Mouse (Mus musculus): ENCODE data around the gene Pdzk1ip1. TPM values are rescaled to one million over a fixed set of nuclear protein-coding genes. Genes with fewer than 3 reads are reported as not detected.
A peak's percentile ranks its signal among the peaks of the same experiment; 100 is the strongest.

The Pdzk1ip1 gene
- polyA plus RNA-seq, 1 experiment = 5.1 TPM

DNA sequence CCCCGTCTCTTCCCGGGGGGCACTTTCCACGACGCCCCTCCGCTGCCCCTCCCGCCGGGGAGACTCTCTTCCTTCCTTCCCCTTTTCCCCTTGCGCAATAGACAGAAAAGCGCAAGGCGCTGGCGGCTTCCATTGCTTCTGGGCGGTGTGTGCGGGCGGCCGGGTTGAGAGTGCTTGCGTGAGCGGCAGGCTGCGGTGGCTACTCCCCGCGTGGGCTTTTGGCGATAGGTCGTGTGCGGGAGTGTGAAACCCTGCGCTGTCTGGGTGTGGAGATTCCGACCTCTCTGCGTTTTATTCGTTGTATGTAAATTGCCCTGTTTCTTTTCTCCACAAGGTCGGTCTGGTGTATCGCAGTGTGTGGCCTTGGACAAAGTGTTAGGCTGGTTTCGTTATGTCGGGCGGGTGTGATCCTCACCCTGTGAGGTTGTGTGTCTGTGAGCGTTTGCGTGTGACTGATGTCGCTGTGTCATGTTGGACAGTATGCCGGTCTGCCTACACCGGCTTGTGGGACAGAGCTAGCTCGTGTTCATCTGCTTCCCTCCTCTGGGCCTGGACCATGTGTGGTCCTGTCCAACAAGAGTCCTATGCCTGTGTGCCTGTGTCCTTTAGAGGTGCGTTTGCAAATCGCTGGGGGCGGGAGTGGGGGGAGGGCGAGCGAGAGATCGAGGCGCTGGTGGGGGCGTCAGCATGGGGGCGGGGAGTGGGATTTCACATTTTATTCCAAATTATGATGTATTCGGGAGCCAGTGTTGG is 31.4 kb upstream of the Pdzk1ip1 start:
- H3K27me3 ChIP-seq (replicated peaks) = no peaks in the 10 kb centered on the region
- no peaks in the 10 kb centered on the region for H3K9me3 ChIP-seq
- peak overlapping the region; percentile 94 for H3K4me3 ChIP-seq (replicated peaks)
- TF ChIP-seq GATA1 (IDR thresholded peaks at IDR 0.05; ENCODE audit: borderline replicate concordance, low read length) (no peak), FLI1 (IDR thresholded peaks at IDR 0.05; ENCODE audit: low read length) (no peak)
- H3K4me1 ChIP-seq = peaks cover 59% of the 10 kb centered on the region
- H3K36me3 ChIP-seq (replicated peaks; ENCODE audit: low read length) = peaks cover 21% of the 10 kb centered on the region

DNA sequence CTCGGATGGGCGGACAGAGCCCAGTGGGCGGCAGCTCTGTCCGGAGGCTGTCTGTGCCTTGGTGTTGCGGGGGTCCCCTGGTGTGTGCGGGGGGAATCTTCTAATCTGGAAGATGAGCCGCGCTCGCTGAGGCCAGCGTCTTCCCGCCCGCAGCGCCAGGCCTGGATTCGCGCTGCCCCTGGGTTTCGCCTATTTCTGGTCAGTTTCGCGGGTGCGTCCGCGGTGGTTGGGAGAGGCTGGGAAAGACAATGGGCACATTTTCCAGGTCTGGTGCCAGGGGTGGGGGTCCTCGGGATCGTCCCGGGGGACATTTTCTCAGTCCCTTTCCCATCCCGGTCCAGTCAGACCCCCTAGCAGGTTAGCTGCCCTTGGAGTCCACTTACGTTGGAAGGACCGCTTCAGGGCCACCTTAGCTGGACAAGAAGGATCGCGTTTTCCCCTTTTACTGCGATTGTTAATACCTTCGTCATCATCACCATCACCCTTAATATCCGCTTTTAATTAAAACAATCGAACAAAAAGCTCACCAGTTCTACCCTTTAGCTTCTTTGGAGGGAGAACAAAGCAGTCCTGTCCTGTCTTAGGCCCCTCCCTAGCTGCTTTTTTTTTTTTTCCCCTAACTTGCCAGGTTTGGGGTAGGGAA is 30.7 kb upstream of the Pdzk1ip1 start:
- Histone ChIP-seq H3K27me3 (replicated peaks) (no peaks in the 10 kb centered on the region), H3K4me3 (replicated peaks) (peak overlapping the region; percentile 94)

DNA sequence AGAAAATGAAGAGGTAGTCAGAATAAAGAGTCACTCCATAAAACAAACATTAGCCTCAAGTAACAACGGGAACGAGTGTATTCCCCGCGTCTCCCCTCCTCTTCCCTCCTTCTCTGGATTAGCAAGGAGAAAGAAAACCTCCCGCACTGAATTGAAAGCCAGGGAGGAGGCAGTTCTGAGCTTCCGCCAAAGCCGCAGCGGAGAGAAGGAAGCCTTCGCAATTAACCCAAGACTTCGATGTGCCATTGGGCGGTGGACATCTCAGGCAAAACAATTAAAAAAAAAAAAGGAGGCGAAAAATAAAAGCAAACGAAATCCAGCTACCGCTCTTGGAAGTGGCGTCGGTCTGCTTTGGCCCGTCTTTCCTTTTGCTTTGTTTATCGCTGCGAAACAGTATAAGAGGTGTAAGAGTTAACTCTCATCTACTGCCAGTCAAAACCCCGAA is 30.2 kb upstream of the Pdzk1ip1 start:
- H3K4me1 ChIP-seq = peaks cover 59% of the 10 kb centered on the region
- TF ChIP-seq GATA1 (IDR thresholded peaks at IDR 0.05; ENCODE audit: borderline replicate concordance, low read length) = no peak
- no peak for TF ChIP-seq FLI1 (IDR thresholded peaks at IDR 0.05; ENCODE audit: low read length)
- H3K4me3 ChIP-seq (replicated peaks) = peak overlapping the region; percentile 94
- no peaks in the 10 kb centered on the region for H3K27me3 ChIP-seq (replicated peaks)
- no peaks in the 10 kb centered on the region for H3K9me3 ChIP-seq
- H3K36me3 ChIP-seq (replicated peaks; ENCODE audit: low read length) = peaks cover 33% of the 10 kb centered on the region

More for the DNA sequence above, 30.7 kb upstream of the Pdzk1ip1 start:
- peaks cover 27% of the 10 kb centered on the region for H3K36me3 ChIP-seq (replicated peaks; ENCODE audit: low read length)
- peaks cover 59% of the 10 kb centered on the region for H3K4me1 ChIP-seq
- TF ChIP-seq FLI1 (IDR thresholded peaks at IDR 0.05; ENCODE audit: low read length) = no peak
- no peak for TF ChIP-seq GATA1 (IDR thresholded peaks at IDR 0.05; ENCODE audit: borderline replicate concordance, low read length)
- H3K9me3 ChIP-seq = no peaks in the 10 kb centered on the region

DNA sequence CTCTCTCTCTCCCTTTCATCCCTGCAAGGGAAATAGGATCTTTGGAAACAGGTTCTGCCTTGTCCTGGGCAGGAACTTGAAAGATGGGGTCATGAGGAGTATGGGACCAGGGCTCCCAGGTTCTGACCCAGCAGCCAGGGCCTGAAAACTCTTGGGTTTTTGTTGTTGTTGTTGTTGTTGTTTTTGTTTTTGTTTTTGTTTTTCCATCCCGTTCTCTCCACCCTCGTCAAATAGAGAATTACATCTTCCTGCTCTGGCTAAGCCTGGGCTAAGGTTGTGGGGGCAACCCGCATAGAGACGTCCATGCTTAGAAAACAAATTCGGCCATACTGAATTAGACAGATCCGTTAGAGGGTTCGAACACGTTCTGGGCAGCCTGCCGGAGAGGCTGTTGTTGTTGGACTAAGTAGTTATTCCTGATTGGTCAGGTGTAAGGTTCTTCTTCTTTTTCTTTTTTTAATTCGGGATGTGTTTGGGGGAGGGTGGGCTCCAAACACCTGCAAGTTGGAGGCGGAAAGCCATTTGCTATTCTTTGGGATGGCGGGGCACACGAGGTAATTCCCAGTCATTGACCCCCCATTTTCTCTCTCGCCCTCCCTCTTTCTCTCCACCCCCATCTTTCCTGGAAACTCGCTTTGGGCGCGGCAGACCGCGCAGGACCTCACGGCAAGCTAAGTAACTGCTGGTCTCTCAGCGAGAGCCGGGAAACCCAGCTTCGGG is 29.5 kb upstream of the Pdzk1ip1 start:
- H3K27me3 ChIP-seq (replicated peaks) = no peaks in the 10 kb centered on the region
- H3K4me1 ChIP-seq = peaks cover 62% of the 10 kb centered on the region
- TF ChIP-seq GATA1 (IDR thresholded peaks at IDR 0.05; ENCODE audit: borderline replicate concordance, low read length) = no peak
- TF ChIP-seq FLI1 (IDR thresholded peaks at IDR 0.05; ENCODE audit: low read length) = no peak
- H3K4me3 ChIP-seq (replicated peaks) = peak overlapping the region; percentile 94
- H3K9me3 ChIP-seq = no peaks in the 10 kb centered on the region
- H3K36me3 ChIP-seq (replicated peaks; ENCODE audit: low read length) = peaks cover 40% of the 10 kb centered on the region

DNA sequence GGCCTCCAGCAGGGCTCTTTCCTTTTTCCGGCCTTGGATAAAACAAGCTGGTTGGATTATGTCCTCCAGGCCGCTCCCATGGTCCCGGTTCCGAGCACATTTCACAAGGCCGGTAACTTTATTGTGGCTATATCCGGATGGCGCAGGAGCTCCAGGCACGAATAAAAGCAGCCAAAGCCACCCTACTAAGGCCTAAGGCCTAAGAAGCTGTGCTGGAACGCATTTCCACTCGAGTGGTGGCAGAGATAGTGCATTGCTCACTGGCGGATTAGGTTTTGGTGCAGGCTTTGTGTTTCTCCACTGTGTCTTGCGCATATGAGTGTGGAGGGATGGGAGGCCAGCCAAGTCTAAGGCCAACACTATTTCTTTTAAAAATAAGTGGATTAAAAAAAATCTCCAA is 28.6 kb upstream of the Pdzk1ip1 start:
- Histone ChIP-seq H3K4me3 (replicated peaks) (peak overlapping the region; percentile 94), H3K4me1 (peaks cover 62% of the 10 kb centered on the region), H3K27me3 (replicated peaks) (no peaks in the 10 kb centered on the region), H3K36me3 (replicated peaks; ENCODE audit: low read length) (peaks cover 48% of the 10 kb centered on the region), H3K9me3 (no peaks in the 10 kb centered on the region)
- TF ChIP-seq GATA1 (IDR thresholded peaks at IDR 0.05; ENCODE audit: borderline replicate concordance, low read length) (no peak), FLI1 (IDR thresholded peaks at IDR 0.05; ENCODE audit: low read length) (no peak)

DNA sequence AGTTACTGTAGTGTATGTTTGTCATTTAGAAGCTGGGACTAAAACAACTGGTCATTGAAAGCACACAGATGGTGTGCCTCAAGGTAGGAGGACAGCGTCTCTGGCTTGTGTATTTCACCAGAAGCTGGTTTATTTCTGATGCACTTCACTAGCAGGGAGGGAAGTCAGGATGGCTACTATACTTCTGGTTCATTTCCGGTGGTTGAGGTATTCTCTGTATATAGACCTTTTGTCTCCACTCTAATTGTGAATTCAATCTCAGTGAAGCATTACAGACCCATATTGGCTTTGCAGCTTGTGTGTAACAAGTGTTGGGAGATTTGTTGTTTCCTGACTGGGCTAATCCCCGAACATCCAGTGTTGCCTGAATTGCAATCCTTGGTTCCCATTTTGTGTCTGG is 27.8 kb upstream of the Pdzk1ip1 start:
- Histone ChIP-seq H3K9me3 (no peaks in the 10 kb centered on the region), H3K4me1 (peaks cover 62% of the 10 kb centered on the region), H3K4me3 (replicated peaks) (peak overlapping the region; percentile 94), H3K27me3 (replicated peaks) (no peaks in the 10 kb centered on the region), H3K36me3 (replicated peaks; ENCODE audit: low read length) (peaks cover 57% of the 10 kb centered on the region)
- no peak for TF ChIP-seq GATA1 (IDR thresholded peaks at IDR 0.05; ENCODE audit: borderline replicate concordance, low read length)
- no peak for TF ChIP-seq FLI1 (IDR thresholded peaks at IDR 0.05; ENCODE audit: low read length)

DNA sequence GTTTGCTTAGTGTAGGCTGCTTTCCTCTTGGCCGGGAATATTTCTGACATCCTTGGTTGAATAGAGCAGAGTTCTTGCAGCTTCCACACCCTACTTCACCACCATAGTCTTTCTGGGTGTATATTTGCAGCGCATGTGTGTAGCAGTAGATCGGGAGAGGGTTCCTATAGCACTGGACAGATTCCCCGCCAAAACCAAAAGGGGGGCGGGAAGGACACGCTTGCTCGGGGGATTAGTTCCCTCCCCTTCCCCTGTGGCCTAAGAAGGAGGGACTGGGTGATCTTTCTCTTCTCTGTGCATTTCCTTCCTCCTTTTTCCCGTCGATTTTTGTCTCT is 26.0 kb upstream of the Pdzk1ip1 start:
- Histone ChIP-seq H3K27me3 (replicated peaks) (no peaks in the 10 kb centered on the region), H3K36me3 (replicated peaks; ENCODE audit: low read length) (peaks cover 75% of the 10 kb centered on the region)

DNA sequence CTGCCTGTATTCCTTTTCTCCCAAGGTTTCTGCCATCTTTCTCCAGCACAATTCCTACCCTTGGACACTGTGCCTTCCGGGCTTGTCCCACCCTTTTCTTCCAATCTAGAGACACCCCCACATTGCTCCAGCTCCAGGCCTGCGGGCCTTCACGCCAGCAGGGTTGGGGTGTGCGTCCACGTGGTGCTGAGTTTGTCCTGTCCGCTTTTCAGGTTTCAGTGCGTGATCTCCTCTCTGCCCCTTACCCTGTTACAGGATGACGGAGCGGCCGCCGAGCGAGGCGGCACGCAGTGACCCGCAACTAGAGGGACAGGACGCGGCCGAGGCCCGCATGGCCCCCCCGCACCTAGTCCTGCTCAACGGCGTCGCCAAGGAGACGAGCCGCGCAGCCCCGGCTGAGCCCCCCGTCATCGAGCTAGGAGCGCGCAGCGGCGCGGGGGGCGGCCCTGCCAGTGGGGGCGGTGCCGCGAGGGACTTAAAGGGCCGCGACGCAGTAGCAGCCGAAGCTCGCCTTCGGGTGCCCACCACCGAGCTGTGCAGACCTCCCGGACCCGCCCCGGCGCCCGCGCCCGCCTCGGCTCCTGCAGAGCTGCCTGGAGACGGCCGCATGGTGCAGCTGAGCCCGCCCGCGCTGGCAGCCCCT is 25.5 kb upstream of the Pdzk1ip1 start:
- Histone ChIP-seq H3K4me1 (peaks cover 78% of the 10 kb centered on the region), H3K36me3 (replicated peaks; ENCODE audit: low read length) (peaks cover 79% of the 10 kb centered on the region), H3K27me3 (replicated peaks) (no peaks in the 10 kb centered on the region), H3K9me3 (no peaks in the 10 kb centered on the region), H3K4me3 (replicated peaks) (peak overlapping the region; percentile 94)
- TF ChIP-seq FLI1 (IDR thresholded peaks at IDR 0.05; ENCODE audit: low read length) = no peak
- no peak for TF ChIP-seq GATA1 (IDR thresholded peaks at IDR 0.05; ENCODE audit: borderline replicate concordance, low read length)

More for the DNA sequence above, 26.0 kb upstream of the Pdzk1ip1 start:
- H3K4me1 ChIP-seq = peaks cover 73% of the 10 kb centered on the region
- H3K9me3 ChIP-seq = no peaks in the 10 kb centered on the region
- H3K4me3 ChIP-seq (replicated peaks) = peak overlapping the region; percentile 94
- TF ChIP-seq GATA1 (IDR thresholded peaks at IDR 0.05; ENCODE audit: borderline replicate concordance, low read length) (no peak), FLI1 (IDR thresholded peaks at IDR 0.05; ENCODE audit: low read length) (no peak)

DNA sequence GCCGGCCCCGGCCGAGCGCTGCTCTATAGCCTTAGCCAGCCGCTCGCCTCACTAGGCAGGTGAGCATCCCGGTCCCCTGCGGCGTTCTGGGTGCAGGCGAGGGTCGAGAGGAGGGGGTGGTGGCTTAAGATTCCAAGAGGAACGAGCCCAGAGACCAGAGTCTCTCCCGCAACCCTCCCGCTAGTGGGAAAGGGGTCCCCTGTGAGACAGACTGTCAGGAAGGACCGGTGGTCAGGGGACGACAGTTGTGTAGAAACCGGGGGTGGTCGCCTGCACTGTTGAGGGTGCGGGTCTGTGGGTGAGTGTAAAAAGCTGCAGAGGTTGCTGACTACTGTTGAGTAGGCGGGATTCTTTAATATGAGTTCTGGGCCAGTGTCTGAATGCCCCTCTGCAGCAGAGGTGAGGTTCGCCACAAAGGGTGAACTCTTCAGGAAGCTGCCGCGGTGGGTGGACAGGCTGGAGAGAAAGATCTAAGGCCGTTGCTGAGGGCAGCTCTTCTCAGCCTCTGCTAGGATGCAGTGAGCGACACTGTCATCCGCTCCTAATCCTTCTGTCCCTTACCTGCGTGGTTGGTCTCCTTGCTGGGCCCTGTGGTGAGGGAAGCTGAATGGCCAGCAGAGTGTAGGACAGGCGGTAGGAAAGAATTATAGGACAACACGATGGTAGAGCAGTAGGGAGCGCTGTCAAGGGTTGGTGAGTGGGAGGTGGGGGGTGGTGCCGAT is 24.8 kb upstream of the Pdzk1ip1 start:
- peaks cover 85% of the 10 kb centered on the region for H3K4me1 ChIP-seq

More for the DNA sequence above, 24.8 kb upstream of the Pdzk1ip1 start:
- no peaks in the 10 kb centered on the region for H3K9me3 ChIP-seq
- no peaks in the 10 kb centered on the region for H3K27me3 ChIP-seq (replicated peaks)
- peak overlapping the region; percentile 94 for H3K4me3 ChIP-seq (replicated peaks)
- H3K36me3 ChIP-seq (replicated peaks; ENCODE audit: low read length) = peaks cover 86% of the 10 kb centered on the region
- TF ChIP-seq GATA1 (IDR thresholded peaks at IDR 0.05; ENCODE audit: borderline replicate concordance, low read length) = no peak
- TF ChIP-seq FLI1 (IDR thresholded peaks at IDR 0.05; ENCODE audit: low read length) = no peak

All from megakaryocyte, embryonic 14.5 days (primary cell).